Mouse (Mus musculus) mouse trophoblast stem cell (cell line): Measurements from ENCODE around the gene Ube2n.
"Not testable (repeated sequence)": the region's sequence is repeated elsewhere in the genome, so short reads cannot be mapped to it uniquely, and the experiment has no call there.

Experiments used
- in situ Hi-C, 2 experiments: fragments of 300-500 bp; cut with MseI, MboI; formaldehyde crosslinking; loops; 2 replicates in 1 of 2; 3 replicates in 1 of 2; pipeline ENCODE4 v1.15.1; 2025

Gene Ube2n

DNA sequence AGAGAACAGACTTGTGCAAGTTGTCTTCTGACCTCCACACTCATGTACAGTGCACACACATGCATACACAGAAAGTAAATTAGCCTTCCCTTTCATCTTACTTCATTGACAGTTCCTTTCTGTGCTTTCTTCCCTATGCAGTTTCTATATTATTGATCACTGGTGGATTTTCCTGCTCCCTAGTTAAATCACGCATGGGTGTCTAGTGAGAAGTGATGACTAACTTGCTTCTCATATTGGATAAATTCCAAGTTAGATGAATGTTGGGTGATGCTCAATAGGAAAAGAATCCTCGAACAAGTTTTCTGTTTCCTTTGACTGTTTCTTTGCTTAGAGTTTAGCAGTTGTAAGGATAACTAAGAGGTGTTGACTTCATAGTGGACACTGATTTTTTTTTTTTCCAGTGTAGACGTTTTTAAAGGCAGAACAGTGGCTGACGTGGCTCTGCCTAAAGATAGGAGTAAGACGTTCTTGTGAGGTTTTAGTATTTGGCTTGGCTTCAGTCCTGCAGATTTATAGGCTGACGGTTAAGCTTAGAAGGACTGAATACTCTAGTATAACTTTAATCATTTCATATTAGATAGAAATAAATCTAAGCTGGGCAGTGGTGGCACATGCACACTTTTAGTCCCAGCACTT is 10.2 kb downstream of the Ube2n start:
- in situ Hi-C loops: no loop called here

DNA sequence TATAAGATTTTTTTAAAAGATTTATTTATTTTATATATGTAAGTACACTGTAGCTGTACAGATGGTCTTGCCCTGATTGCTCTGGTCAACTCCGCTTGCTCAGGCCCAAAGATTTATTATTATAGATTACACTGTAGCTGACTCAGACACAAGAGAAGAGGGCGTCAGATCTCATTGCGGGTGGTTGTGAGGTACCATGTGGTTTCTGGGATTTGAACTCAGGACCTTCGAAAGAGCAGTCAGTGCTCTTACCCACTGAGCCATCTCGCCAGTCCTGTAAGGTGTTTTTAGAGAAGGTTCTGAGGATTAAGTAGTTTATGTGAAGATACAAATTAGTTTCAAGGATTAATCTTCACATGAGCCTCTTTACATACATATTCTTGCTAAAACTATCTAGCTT is 10.9 kb downstream of the Ube2n start:
- in situ Hi-C loops: no loop called here

DNA sequence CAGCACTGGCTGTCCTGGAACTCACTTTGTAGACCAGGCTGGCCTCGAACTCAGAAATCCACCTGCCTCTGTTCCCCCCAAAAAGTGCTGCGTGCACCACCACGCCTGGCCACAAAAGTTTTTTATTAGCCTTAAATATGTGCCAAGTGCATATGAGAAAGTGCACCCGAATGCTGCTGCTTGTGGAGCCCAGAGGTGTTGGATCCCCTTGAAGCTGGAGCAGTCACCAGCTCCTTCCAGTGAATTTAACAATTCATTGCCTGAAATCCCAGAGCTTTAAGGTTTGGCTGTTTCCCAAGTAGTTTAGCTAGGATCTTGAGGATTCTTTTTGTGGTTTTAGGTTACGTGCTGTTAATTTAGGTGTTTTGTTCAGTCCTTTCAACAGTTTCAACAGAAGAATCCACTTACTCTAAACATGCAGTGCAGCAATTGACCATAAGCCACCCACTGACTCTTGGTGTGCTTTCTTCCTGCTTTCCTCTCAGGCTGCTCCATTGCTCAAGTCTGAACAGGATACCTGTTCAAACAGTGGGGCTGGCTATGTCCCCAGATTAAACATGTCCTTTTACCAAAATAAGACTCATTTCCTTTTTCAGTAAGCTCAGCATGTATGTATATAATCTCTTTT is 11.7 kb downstream of the Ube2n start:
- in situ Hi-C loops: no loop called here

DNA sequence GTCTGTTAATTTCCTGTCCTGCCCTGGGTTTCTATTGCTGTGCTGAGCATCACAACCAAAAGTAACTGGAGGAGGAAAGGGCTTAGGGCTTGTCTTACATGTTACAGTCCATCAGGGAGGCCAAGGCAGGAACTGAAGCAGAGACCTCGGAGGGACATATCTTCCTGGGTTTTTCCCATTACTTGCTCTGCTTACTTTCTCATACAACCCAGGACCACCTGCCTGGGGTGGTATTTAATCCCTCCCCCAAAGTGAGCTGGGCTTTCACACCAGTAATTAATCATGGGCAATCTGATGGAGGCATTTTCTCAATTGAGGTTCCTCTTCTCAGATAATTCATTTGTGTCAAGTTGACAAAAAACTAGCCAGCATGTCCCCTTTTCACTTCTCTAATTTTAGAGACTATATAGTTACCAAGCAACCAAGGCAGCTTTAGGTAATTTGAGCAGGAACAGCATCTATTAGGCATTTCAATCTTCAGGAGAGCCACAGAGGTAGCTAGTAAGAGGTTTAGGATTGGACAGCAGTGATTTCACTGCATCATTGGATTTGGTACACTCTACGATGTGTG is 15.7 kb downstream of the Ube2n start:
- in situ Hi-C loops: no loop called here

DNA sequence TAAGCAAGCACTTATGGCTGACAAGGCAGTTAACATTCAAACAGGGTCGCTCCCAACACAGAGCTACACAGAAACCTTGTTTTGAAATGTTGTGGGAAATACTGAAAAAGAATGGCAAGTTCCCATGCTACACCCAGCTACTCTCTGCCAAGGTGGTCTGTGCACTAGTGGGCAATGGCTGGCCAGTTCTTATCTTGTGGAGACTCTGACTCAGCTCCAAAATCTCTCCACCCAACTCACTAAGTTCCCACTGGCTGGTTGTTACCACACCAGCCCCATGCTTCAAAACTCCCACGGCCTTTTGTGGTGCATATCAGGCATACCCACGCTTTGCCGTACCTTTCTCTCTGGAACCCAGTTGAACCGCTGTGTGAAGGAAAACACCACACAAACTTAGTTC is 18.0 kb downstream of the Ube2n start:
- in situ Hi-C loops: no loop called here

DNA sequence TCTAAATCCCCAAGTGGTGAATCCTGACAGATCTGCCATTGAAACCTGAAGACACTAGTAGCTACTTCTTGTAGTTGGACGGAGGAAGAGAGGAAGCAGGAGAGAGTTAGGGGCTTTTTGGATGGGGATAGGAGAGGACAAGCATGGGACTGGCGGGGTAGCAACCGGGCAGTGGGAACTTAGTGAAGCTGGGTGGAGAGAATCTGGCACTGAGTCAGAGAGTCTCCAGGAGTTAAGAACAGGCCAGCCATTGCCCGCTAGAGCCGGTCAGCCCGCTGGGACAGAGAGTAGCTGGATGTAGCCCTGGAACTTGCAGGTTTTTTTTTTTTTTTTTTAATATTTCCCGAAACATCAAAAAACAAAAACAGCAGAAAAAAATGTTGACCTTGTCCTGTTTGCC is 18.4 kb downstream of the Ube2n start:
- in situ Hi-C loops: no loop called here

DNA sequence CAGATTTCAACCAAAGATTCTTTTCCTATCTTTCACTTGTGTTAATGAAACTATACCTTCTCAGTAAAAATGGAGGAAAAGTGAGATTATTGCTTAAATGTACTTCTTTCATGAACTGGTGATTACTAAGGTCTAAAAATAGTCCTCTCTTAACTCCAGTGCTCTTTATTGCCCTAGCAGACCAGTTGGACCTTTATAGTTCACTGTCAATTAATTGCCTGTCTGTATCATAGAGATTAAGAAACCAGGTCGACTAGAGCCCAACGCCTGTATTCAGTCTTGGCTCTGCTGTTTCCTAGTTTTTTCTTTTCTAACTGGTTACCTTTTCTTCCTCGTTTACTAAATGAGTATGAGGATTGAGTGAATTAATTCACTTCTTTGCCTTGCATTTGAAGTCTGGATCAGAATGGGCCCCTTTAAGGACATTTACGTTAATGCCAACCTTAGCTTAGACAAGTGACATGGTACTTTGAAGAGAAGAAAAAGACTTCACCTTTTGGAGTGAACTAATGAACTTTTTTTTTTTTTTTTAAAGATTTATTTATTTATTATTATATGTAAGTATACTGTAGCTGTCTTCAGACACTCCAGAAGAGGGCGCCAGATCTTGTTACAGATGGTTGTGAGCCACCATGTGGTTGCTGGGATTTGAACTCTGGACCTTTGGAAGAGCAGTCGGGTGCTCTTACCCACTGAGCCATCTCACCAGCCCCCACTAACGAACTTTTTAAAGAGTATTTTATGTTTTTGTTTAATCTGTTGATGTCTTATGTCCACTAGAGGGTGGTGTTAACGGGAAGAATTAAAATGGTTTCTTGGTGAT is 20.7 kb downstream of the Ube2n start:
- in situ Hi-C loops: no loop called here

DNA sequence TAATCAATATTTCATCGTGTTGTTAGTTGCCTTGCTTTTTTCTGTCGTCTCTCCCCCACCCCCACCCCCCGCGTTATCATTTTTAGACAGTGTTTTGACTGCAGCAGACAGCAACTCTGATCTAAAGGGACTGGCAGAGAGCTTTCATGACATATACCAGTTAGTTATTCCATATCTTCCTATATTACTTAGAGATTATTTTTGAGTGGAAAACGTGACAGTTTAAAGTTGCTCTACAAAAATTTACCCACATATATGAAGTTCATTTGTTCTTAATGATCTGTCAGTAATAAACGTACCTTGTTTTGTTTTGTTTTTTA is 21.2 kb downstream of the Ube2n start:
- in situ Hi-C loops: no loop called here

DNA sequence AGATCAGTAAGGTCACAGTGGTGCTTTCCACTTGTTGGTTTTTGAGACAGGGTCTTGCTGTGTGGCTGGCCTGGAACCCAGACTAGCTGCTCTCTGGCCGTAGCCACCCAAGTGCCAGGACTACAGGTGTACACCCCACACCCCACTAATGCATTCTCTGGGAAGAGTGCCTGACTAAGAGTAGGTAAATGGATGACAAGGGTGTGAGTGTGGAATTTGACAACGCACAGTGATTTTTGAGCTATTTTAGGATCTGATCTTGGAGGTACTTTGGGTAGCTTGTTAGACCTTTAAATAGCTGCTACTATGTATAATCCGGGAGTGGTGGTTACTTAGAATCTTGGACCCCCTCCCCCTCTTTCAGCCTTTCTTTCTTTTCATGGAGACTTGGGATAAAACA is 24.3 kb downstream of the Ube2n start:
- in situ Hi-C loops: no loop called here

DNA sequence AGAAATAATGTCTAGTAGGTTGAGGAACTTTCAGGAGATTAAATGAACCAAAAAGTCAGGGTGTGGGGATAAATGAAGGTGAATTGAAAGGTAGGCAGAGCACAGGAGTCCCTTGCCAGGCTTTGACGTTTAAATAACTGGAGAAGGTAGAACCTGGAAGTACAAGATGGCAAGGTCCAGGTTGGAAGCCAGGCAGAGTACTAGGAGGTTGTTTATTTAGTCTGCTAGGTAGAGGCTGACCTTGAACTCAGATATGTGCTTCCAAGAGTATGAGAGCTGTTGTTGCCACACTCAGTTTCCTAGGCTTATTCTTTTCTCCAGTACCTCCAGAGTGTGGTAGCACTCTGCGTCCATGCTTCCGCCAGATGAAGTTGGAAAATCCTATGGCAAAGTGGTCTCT is 24.9 kb downstream of the Ube2n start:
- in situ Hi-C loops: no loop called here

DNA sequence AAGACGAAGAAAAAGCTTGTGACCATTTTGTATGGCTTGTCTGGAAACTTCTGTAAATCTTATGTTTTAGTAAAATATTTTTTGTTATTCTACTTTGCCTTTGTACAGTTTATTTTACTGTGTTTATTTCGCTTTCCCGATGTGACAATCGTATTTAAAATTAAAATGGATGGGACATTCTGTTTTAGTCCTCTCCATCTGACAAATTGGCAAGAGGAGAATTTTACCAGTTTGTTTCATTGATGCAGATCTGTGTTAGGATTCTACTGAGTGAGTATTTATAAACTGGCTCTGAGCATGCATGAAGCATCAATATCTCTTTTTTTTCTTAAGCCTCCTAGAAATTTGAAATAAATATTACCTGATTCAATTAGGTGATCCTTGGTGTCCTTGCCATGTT is 28.0 kb downstream of the Ube2n start:
- in situ Hi-C loops: no loop called here

DNA sequence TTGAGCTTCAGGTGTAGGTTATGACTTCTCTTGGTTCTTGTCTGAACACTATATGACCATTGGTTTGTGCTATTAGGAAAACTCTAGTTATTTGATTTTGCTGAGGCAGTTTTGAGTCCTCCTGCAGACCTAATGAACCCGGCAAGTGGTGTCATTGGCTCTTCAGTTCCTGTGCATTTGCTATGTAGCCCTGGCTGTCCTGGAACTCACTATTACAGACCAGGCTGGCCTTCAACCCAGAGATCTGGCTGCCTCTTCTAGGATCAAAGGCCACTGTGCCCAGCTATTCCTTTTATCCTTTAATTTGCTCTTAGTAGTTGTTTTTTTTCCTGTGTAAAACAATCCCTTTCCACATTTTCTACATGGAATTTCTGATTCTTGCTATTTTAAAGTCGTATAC is 28.4 kb downstream of the Ube2n start:
- in situ Hi-C loops: no loop called here

DNA sequence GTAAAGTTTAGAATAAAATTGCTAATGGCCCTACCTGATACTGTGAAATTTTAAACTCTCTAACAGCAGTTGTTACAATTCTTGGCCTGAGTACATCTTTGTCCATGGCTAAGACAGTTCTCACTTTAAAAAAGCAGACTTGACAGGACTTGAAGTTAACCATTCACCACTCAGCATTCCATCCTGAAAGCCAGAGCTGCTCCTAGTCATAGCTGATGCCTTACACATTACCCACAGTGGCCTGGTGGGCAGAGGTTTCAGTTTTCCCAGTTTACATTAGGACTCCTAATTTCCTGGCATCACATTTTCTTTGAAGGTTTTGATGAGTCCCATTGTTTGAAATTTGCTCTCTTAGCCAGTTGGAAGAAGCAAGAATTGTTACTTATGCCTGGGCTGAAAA is 29.1 kb downstream of the Ube2n start:
- in situ Hi-C loops: no loop called here

DNA sequence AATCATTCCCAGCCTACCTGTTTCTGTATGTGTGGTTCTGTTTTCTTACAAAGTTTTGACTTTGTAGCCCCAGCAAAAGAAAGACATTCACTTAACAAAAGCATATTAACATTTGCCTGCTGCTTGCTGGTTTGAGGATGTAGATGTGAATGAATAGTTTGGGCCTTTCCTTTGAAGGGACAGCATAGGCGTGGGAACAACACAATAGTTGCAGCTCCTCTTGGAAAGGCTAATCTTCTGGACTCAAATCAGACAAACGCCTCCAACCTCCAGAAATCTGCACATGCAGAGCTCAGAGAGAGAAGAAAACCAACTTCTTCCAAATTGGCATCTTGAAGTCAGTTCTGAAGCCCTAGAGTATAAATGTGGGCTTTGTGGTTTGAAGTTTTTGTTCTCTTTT is 29.7 kb downstream of the Ube2n start:
- in situ Hi-C loops: no loop called here

DNA sequence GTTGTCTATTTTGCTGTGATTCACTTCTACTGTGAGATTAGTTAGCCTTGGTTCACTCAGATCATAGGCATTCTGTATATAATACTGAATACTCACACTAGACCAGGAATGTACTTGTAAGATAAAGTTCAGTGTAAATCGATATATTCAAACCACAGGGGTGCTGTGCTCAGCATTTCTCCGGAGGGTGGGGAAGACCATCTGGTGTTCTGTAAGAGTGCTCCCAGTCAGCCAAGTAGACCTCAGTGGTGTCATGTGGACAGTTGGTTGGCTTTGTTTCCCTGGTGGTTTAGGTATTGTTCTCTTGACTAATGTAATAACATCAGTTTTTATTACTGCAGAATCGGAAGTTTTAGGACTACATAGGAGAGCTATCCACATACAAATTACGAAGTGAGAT is 30.1 kb downstream of the Ube2n start:
- in situ Hi-C loops: no loop called here

DNA sequence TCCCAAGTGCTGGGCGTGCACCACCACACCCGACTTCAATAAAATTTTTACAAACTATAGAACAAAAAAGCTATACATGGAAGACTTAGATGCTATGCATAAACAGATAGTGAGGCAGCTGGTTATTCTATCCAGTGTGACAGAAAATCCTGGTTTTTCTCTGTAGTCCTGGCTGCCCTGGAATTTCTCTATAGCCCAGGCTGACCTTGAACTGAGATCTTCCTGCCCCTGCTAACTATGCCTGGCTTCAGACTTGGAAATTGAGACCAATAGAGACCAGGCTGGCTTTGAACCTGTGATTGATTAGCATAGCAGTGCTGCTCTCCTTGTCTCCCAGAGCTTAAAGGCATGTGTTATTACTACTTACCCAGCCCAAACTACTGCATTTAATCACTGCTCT is 31.2 kb downstream of the Ube2n start:
- in situ Hi-C loops: no loop called here

DNA sequence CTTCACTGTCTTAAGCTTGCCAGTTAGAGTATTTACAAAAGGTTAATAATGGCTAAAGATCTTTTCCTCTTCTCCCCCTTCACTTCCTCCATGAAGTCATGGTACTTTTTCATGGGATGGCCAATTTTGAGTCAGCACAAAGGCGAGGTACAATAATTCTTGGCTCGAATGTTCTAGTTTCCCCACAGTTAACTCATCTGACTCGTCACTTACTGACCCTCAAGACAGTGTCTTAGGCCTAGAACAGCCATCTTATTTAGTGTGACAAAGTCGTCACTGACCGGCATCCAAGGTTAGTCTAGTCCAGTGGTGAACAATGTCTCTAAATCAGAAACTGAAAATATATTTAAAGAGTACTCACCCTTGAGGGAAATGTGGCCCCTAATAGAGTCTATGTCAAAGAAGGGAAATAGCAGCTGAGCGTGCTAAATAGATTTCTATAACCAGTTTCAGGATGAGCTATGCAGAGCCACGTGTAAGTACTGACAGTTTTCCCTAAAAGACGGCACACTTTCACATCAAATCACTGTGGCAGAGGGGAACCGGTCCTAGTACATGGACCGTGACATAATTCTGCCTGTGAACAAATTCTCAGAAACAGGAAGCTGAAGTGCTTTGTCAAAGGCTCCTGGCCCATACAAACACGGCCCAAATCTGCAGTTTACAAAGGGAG is 33.3 kb downstream of the Ube2n start:
- in situ Hi-C loops: no loop called here

DNA sequence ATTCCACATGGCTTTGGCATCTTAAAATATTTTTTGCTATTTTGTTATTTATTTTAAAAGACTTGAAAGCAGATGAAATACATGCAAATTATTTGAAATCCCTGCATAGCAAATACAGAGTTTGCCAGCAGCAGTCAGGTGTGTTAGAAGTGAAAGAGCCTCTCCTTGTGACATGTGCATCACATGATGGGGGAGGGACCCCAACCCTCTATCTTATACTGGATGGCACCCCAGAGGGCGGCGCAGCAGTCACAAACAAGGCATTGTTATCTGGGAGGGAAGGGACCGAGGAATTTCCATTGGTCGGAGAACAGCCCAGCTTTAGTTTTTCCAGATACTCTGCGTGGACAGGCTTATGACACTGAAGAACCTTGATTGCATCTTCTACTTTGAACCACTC is 34.1 kb downstream of the Ube2n start:
- in situ Hi-C loops: not testable (repeated sequence)

DNA sequence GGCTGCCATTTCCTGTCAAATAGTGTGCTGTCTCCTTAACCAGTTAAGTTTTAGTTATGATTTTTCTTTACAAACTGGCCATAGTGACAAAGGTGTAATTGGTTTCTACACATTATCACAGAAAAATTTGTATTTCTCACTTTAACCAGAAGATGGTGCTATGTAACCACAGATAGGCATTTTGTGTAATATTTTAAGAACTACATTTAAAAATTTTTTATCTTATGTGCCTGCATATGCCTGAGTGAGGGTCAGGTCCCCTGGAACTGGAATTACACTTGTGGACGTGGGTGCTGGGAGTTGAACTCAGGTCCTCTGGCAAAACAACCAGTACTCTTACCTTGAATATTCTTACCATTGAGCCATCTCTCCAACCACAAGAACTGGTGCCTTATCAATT is 35.6 kb downstream of the Ube2n start:
- in situ Hi-C loops: loop anchor here (5.0 to 25.0 kb wide), 5 partner anchors 304 to 487 kb away; no protein-coding TSS in a partner anchor

DNA sequence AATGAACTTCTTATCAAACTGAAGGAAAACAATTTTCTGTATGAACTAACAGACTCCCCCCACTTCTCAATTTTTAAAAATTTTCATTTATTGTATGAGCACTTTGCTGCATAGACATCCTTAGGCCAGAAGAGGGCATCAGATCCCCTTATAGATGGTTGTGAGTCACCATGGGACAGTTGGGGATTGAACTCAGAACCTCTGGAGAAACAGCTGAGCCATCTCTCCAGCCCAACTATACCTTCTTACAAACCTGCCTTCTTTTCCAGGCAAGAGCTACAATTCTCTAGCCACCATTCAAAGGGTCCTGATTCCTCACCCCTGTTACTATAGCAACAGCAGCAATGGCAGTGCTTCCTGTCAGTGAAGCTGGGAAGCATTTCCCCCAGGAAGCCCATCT is 36.8 kb downstream of the Ube2n start:
- in situ Hi-C loops: loop anchor here (5.0 to 25.0 kb wide), 5 partner anchors 303 to 486 kb away; no protein-coding TSS in a partner anchor

DNA sequence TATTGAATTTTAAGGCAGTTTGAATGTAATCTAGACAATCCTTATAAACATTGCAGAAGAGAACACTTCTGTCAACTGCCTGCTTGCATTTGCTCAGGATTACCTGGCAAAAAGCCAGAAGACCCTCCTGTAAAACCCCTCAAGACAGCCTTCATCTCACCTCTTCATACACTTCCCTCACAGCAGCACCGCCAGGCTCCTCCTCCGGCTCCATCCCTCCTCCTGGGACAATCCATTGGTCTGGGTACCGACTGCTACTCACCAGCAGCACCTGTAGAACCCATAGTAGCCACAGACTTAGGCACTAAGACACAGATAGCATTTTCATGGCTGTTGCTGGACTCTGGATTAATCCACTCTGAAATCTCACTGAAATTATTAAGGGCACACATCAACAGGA is 37.4 kb downstream of the Ube2n start:
- in situ Hi-C loops: loop anchor here (5.0 to 25.0 kb wide), 5 partner anchors 302 to 485 kb away; no protein-coding TSS in a partner anchor

DNA sequence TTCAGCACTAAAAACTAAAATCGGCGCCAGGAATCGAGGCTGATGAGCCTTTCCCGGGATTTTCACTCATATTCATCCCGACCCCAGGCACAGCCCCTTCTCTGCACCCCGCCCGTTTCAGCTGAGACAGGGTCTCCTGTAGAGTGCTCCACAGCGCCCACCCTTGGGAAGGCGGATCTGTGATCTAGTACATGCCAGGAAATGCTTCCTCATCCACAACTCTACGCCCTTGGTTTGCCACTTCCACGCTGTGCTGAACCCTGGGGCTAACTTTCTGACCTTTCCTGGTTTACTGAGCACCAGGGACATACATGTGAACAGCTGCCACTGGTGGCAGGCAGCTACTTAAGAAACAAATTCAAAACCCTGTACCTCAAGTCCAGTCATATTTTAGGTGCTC is 40.9 kb downstream of the Ube2n start:
- in situ Hi-C loops: loop anchor here (10.0 to 25.0 kb wide), 3 partner anchors 299 to 481 kb away; no protein-coding TSS in a partner anchor
